Mouse (Mus musculus) G1E (cell line): ENCODE data around the gene Cldn24.

ENCODE experiments used
- CTCF ChIP-seq: IDR thresholded peaks from 2 replicates; pipeline ENCODE4 v1.5.1; 2012; ENCODE audit warnings: low read depth, low read length, inconsistent platforms, mixed read lengths
- GATA1 ChIP-seq: IDR thresholded peaks from 2 replicates; pipeline ENCODE4 v1.6.1; 2012; ENCODE audit warnings: borderline replicate concordance, low read length, inconsistent platforms, mixed read lengths
- GATA2 ChIP-seq: IDR thresholded peaks from 2 replicates; pipeline ENCODE4 v1.6.1; 2012; ENCODE audit warnings: low read depth, low read length, inconsistent platforms, borderline replicate concordance
- POLR2AphosphoS5 ChIP-seq: IDR thresholded peaks from 2 replicates; pipeline ENCODE4 v1.6.1; 2012; ENCODE audit warnings: low read depth, low read length, inconsistent platforms; ENCODE audit not compliant: insufficient replicate concordance
- TAL1 ChIP-seq: conservative IDR thresholded peaks from 2 replicates; pipeline ENCODE4 v1.6.1; 2012; ENCODE audit warnings: low read depth, low read length, inconsistent platforms, mixed read lengths

- TF ChIP-seq CTCF (no peak), GATA1 (no peak), GATA2 (no peak), POLR2AphosphoS5 (no peak), TAL1 (no peak)
Measured at GRCm38 (mm10) chr8:47784436-47784835, 37.5 kb upstream of the Cldn24 start.
